Mouse (Mus musculus) erythroblast, embryonic 14.5 days (primary cell): ENCODE measurements around the gene Cldn34b3. TPM values are rescaled to one million over a fixed set of nuclear protein-coding genes. Genes with fewer than 3 reads are reported as not detected.
"Not testable (repeated sequence)": the region's sequence is repeated elsewhere in the genome, so short reads cannot be mapped to it uniquely, and the experiment has no call there.

Experiments
- H3K27me3 ChIP-seq: 2 replicates; pipeline ENCODE4 v1.6.1; 2012; ENCODE audit warnings: inconsistent platforms; ENCODE audit not compliant: control insufficient read depth
- H3K36me3 ChIP-seq: 2 replicates; pipeline ENCODE4 v1.6.1; 2012; ENCODE audit warnings: mild to moderate bottlenecking, inconsistent platforms; ENCODE audit not compliant: control insufficient read depth
- H3K4me1 ChIP-seq: 2 replicates; pipeline ENCODE4 v1.6.1; 2012; ENCODE audit warnings: inconsistent platforms; ENCODE audit not compliant: control insufficient read depth
- H3K4me3 ChIP-seq: replicated peaks from 2 replicates; pipeline ENCODE3; 2012; ENCODE audit warnings: moderate library complexity, mild to moderate bottlenecking, inconsistent platforms
- H3K9me3 ChIP-seq: 2 replicates; pipeline ENCODE4 v1.6.1; 2012; ENCODE audit warnings: low read length, inconsistent platforms, mixed read lengths; ENCODE audit not compliant: control insufficient read depth
- polyA plus RNA-seq: library from polyadenylated mRNA; stranded (reverse); fragments of >175 nt; gene quantifications from 2 replicates; pipeline ENCODE4 v1.2.3, GENCODE M21; 2012

Gene Cldn34b3
- not detected in 2 replicates for polyA plus RNA-seq

- H3K36me3 ChIP-seq, H3K4me3 ChIP-seq, H3K27me3 ChIP-seq, H3K9me3 ChIP-seq, H3K4me1 ChIP-seq: not testable (repeated sequence)
Measured at GRCm38 (mm10) chrX:76264004-76264403, at the start of gene Cldn34b3. TSS of gene Cldn34b3 (plus strand) at chrX:76264304.

Other genes starting within 250 kb of the Cldn34b3 start
- not detected in 2 replicates for gene Cldn34b4, start 129.0 kb downstream of the Cldn34b3 start, polyA plus RNA-seq